Mouse (Mus musculus) kidney, adult 11 months (tissue): ENCODE results near the gene Atxn2l.

Source experiments
- DNase-seq: peaks from one replicate; pipeline ENCODE4 v3.0.0; 2022

Atxn2l gene

DNA sequence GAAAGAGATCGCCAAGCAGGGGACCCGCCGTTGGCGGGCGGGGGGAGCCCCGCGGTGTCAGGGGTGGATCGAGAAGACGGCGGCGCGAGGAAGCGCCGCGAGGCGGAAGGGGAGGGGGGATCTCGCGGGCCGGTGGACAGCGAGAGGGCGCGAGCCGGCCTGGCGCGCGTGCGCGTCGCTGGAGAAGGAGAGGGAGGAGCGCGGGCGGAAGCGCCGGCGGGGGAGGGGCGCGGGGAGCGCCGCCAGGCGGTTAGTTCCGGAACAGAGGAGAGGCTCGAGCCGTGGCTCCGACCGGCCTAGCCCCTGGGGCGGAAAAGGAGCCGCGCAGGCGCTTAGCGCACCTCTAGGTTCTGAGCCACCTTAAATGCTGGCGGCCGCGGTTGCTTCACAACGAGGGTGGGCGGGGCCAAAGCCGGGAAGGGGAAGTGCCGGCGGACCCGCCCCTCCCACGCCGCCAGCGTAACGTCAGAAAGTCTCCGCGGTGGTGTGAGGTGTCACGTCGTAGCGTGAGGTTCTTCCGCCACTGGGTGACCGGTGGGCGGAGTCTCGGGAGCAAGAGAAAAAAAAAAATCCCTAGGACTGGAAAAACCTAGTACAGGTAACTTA, at the start of gene Atxn2l:
Gene Atxn2l (minus strand): TSS at position 165 of the 606 bp plus-strand sequence.
- DNase-seq, result peak; percentile 98

DNA sequence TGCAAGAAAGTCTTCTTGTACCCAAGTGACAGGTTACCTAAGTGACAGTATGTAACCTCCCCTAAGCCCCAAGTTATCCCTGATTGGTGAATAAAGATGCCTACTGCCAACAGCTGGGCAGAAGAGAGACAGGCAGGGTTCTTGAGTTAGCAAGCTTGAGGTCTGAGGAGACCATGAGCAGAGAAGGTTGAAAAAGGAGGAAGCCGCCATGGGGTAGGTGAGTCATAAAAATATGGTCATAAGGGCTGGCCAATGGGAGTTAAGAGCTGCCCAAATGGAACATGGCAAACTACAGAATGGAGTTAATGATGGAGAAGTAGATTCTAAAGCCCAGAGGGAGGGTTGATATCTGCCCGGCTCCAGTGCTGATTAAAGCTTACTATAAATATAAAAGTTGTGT, 42.4 kb upstream of the Atxn2l start:
- DNase-seq, result no peak

DNA sequence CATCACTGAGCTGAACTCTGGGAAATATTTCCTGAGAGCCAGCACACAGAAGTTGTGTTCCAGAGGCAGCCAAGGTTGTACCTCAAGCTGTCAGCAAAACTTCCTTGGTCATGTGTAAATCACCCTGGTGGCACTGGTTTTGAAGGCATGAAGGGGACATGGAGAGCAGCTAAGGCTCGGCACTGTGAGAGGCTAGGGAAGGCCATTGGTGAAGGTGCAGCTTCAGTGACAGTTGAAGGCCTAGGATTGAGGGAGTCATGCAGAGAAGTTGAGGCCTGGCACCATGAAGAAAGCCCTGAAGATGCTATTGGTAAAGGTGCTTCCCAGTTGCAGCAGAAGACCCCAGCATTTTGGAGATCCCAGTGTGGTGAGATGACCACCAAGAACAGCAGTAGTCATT, 38.4 kb upstream of the Atxn2l start:
- no peak for DNase-seq

DNA sequence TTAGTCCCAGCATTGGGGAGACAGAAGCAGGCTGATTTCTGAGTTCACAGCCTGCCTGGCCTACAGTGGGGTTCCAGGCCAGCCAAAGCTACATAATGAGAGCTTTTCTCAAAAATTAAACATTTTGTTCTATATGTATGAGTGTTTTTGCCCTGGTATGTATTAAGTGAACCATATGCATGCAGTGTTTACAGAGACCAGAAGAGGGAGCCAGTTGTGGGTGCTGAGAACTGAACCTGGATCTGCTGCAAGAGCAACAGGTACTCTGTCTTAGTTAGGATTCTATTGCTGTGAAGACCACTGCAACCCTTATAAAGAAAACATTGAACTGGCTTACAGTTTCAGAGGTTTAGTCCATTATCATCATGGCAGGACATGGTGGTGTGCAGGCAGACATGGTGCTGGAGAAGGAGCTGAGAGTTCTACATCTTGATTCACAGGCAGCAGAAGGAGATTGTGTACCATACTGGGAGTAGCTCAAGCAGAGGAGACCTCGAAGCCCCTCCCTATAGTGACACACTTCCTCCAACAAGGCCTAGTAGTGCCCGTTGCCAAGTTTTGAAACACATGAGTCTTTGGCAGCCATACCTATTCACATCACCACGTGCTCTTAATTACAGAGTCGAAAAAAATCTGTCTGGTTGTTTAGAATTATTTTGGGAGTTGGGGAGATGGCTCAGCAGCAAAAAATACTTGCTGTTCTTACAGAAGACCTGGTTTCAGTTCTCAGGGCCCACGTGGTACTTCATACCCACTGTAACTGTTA, 34.8 kb upstream of the Atxn2l start:
- DNase-seq, result no peak

DNA sequence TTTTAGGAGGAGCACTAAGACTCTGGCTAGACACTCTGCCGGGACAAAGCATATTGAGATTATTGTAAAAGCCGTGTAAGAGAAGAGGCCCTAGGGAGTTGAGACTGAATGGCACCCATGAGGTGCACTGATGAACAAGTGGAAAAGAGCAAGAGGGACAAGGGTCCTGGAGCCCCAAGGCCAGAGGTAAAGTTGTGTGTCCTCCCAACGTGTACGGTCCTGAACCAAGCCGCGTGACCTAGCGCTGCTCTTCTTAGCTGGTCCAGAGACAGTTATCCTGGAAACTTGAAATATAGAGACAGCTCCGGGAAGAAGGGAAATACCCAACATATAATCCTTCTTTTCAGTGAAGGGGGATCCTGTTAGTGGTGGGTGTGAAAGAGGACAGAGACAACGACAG, 33.2 kb upstream of the Atxn2l start:
- no peak for DNase-seq

DNA sequence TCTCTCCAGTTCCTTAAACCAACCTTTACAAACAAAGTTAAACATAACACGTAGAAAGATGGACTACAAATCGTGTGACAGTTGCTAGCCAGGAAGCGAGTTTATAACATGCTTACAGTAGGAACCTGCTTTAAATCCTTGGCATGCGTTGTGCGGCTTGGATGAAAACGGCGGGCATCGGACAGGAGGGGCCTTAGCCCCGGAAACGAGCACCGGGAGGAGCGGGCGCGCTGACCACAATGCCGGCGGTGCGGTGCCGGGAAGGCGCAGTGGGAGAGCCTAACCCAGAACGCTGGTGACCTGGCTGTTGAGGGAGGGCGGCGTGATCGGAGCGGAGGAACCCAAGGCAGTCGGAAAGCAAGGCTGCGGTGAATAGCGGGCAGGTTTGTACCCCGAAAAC, 32.5 kb upstream of the Atxn2l start:
- no peak for DNase-seq

DNA sequence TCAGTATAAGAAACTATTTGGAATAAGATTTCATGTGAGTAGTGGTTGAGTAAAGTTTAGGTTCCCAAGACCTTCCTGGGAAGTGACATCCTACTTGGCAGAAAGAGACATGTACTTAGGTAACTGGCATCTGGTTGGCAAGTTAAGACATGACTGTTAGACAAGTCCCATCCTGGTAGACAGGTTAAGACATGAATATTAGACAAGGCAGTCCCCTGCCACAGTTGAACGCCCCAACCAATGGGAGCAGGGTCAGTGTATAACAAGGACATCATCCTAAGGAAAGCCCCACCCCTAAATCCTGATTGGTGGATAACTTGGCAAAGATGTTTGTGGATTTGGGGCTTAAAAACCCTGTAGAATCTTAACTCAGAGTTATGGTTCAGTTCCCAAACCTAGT, 30.2 kb upstream of the Atxn2l start:
- DNase-seq, result no peak

DNA sequence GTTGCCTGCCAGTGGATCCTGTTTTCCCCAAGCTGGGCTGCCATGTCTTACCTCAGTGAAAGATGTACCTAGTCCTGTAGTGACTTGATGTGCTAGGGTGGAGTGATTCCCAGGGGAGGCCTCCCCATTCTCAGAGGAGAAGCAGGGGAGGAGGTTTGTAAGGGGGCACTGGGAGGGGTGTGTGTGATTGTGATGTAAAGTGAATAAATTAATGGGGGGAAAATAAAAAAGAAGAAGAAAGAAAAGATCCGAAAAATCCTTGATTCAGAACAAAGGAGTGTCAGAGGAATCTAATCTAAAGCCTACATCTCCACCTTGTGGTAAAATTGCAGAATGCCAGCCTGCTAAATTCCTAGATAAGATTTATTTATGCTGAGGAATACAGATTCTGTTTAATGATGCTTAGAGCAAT, 24.9 kb upstream of the Atxn2l start:
- DNase-seq, result no peak

DNA sequence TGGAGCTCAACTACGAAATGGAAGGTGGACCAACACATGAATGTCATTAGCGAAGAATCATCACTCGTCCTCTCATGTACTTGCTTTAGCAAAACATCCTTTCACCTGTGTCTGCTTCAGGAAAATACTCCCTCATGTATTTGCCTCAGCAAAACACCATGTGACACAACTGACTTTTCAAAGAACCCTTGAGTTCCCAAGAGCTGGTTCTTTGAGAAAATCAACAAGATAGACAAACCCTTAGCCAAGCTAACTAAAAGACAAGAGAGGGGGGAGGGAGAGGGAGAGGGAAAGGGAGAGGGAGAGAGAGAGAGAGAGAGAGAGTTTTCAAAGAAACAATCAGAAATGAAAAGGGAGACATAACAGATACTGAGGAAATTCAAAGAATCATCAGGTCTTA, 20.1 kb upstream of the Atxn2l start:
- DNase-seq, result no peak

DNA sequence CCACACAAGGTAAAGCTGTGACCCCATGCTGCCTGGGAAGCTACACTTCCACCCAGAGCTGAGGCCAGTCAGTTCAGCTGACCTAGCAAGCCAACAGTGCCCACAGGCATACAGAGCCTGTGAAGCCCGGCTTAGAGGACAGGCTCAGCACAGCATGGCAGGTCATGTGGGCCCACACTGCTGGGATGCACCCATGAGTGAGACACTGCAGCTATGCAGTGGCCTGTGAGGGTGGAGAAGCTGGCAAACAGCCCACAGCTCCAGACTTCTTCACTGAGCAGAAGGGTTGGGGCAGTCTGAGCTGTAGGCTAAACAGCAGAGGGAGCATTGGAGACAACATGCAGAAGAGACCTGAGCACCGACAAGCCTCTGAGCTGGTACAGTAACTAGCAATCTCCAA, 16.3 kb upstream of the Atxn2l start:
- no peak for DNase-seq

DNA sequence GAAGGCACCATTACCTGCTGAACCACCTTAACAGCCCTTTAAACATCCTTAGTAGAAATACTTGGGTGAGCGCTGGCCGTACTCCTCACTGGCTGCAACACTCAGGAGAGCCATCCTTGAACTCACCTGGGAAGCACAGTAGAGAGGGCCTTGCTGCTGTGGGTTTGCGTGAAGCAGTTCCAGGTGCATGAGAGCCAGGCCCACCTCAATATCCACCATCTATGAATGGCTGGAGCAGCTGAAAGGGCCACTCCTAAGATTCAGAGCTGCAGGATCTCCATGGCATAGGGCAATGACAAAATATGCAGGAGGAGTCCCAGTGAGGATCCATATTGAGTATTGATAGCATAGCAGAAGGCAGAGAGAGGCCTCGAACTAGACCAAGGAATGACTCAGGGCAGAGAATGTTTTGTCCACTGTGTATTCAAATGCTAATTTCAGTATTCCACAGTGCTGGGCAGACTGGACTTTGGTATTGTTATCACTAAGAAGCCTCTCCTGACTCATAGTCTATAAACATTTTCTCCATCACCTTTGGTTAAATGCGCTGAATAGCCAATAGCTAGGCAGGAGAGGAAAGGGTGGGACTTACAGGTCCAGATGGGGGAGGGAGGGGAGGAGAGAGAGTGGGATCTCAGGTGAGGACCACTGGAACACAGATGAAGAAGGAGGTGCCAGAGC, 15.2 kb upstream of the Atxn2l start:
- no peak for DNase-seq

DNA sequence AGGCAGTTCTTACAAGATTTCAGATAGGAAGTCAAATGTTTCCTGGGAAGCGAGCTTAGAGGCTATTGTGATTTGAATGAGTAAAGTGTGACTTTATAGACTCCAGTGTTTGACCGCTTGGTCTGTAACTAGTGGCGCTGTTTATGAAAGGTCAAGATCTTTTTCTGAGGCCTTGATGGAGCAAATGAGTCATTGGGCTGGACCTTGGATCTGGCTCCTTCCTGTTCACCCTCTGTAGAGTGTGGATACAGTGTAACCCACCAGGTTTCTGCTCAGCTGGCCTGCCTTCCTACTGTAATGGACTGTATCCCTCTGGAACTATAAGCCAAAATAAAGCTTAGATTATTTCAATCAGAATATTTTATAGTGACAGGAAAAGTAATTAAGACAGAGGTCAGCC, 8.1 kb upstream of the Atxn2l start:
- no peak for DNase-seq

DNA sequence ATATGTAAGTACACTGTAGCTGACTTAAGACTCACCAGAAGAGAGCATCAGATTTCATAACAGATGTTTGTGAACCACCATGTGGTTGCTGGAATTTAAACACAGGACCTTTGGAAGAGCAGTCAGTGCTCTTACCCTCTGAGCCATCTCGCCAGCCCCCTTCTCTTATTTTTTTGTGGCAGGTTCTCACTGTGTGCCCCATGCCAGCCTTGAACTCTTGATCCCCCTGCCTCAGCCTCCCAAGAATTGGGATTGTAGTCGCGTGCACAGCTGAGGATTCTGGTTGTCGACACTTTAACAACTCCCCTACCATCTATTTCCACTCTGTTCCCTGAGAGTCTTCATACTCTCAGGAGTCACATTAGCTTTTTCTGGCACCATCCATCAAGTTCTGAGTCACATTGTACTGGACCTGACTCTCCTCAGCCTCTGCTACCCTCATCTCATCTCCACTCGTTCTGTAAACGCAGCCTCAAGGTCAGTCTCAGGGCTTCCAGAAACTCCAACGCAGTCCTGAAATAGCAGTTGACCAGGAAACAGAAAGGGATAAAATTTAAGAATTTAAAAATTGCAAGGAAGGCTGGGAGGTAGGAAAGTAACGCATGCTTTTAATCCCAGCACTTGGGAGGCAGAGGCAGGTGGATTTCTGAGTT, 4.0 kb upstream of the Atxn2l start:
- no peak for DNase-seq

DNA sequence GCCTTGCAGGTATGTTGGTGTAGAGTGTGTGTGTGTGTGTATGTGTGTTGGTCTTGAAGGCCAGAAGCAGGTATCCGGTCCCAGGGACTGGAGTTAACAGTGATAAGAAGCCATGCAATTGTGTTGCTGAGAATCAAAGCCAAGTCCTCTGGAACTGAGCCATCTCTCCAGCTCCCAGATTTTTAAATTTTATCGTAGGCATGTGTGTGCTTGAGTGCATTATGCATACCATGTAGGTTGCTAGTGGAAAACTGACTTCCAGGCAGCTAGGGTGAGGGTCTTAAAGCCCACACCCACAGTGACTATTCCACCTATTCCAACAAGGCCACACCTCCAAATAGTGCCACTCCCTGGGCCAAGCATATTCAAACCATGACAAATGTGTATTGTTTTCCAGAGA, 1.7 kb upstream of the Atxn2l start:
- DNase-seq, result no peak

DNA sequence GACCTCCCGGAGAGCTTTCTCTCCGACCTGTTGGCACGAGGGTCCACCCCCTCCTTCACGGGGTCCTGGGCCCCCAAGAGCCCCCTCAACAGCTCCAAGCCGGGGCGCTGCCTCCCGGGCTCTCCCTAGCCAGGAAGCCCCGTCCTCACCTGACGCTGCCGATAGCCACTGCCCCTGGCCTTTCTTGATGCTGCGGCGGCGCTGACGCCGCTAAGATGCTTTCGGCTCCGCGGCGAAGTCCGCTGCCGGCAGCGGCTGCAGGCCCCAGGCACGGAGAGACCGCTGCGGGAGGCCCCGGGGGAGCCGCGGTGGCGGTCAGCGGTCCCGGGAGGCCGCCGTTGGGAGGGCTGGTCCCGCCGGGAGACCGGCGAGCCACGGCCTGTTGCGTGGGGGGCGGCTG, 486 bp downstream of the Atxn2l start:
- no peak for DNase-seq

DNA sequence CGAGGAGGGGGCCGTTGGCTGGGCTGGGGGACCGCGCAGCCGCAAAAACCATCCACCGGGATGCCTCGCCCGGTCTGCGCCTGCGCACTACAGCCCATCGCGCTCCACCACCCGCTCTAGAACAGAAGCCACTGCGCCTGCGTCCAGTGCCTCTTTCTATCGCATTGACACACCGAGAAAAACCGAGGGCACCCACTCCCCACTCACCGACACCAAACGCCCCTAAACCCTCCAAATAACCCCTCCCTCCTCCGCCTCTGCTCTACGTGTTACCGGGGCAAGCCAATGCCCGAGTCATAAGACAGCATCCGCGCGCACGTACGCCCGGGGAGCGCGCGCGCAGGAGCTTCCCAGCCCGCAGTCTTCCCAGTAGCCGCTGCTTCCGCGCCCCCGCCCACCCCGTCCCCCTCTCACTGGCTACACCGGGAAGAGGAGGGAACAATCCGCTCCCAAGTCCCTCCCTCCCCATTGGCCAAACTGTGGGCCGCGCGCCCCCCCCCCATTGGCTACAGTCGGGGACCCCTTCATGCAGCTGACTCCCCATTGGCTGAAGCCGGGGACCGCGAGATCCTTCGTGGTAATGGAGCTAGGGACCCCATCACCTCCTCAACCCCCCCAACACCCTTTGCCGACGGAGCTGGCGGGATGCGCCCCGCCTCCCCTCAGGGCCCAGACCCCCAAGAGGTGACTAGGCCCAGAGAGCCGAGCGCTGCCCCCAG, 1.1 kb downstream of the Atxn2l start:
- DNase-seq, result peak; percentile 93

DNA sequence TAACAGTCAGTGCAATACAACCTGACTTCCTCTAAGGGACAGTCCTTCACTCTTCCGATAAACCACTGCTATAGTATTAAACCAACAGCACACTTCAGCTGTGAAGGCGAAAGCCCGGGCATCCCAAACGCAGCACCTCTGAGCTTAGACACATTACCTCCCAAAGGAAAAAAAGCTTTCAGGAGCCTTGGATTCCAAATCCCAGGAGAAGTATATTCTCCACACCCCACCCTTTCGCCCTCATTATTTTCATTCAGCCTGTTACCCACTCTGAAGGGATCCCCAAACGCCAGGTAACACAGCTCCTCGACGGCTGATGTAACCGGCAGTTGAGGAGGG, 1.6 kb downstream of the Atxn2l start:
- DNase-seq, result no peak

DNA sequence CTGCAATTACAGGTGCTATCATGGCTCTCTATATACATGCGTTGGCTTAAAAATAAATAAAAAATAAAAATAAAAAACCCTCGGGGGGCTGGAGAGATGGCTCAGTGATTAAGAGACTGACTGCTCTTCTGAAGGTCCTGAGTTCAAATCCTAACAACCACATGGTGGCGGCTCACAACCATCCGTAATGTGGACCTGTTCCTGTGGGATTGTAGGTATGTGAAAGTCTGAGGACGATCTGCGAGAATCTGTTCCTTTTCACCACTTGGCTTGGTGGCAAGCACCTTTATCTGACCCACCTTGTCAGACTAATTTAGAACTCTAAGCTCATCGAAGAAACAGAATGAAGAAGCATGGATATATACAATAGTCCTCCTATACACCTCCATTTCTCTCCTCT, 3.8 kb downstream of the Atxn2l start:
- no peak for DNase-seq

DNA sequence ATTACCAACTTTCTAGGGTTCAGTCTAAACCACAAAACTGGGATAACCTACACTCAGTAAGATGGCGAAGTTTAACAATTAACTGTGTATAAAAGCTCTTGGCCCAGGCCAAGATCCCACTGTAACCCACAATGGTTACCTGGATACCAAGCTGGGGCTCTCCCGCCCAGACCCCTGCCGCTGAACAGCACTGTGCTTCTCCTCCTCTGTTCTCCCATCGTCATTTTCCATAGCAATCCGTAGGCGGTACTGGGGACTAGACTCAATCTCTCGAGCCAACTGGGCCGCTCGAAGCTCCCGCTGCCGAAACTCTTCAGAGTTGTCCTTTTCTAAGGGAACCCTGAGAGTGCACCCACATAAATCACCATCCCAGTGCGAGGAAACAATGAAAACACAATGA, 5.3 kb downstream of the Atxn2l start:
- DNase-seq, result no peak

DNA sequence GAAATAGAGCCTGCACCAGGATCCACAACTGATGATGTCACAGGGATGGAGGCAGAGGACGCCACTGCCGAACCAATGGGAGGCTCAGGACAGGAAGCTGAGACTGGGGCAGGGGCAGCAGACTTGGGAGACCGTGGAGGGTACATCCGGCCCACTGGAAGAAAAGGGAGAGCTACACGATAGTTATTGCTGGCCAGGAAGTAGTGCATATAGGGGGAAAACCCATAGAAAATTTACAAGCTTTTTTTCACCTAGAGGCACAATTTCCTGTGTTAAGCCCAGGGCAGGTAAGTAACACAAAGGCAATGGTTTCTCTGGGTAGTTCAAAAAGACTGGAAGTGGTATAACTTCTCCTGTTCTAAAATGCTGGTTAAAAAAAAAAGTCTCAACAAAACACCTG, 6.8 kb downstream of the Atxn2l start:
- no peak for DNase-seq

DNA sequence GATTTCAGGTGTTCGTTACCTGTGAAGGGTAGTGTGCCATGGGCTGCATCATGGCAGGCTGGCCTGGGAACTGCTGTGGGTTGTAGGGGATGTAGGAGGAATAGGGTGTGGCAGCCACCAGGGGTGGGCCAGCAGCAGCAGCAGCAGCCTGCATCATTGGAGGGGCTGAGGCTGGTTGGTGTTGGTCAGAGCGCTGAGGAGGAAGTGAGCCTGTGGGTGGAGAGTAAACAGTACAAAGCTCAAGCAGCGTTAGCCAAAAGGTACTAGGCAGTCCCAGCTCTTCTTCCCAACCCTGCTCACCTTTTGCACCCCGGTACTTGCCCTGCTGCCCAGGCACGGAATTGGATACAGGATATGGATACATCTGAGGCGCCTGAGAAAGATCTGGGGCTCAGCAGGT, 9.1 kb downstream of the Atxn2l start:
- no peak for DNase-seq

DNA sequence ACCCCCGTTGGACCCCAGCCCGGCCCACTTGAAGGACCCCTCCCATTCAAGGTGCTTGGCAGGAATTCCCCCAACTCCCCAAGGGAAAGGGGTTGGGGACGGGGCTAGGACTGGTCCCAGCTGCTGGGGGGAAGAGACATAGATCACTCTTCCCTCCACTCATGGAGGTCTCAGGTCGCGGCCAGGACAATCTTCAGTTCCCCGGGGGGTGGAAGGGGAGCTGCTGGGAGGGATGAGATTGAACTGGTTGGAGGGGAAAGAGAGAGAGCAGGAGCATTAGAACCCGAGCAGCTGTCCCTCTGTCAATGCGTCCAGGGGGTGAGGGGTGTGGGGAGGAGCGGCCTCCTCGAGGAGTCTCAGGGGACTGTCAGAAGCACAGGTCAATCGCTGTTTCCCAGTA, 11.3 kb downstream of the Atxn2l start:
- DNase-seq, result no peak

DNA sequence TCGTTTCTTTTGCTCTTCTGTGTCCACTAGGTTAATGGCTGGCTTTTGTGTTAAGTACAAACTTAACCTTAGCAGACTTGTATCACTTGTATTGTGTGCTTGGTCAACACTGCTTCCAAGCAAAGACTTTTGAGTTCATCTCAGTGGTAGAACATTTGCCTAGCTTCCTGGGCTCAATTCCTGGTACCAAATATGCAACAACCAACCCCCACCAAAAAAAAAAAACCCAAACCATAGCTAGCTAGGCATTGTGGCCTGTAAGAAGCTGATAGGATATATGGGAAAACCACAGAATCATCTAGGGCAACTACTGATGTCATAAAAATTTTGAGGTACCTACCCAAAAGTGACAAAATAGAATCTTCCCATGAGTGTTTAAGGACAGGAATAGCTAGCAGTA, 12.2 kb downstream of the Atxn2l start:
- DNase-seq, result no peak
